Mouse (Mus musculus) embryonic fibroblast, embryonic 13.5 days (primary cell): Measurements from ENCODE around the gene Ring1. TPM values are rescaled to one million over a fixed set of nuclear protein-coding genes. Genes with fewer than 3 reads are reported as not detected.

Source experiments
- H3K27ac ChIP-seq: 2 replicates; pipeline ENCODE4 v1.5.1; 2012; ENCODE audit warnings: low read length, control low read depth, inconsistent platforms; ENCODE audit not compliant: insufficient read depth
- H3K4me1 ChIP-seq: 2 replicates; pipeline ENCODE4 v1.6.1; 2011; ENCODE audit warnings: low read length; ENCODE audit not compliant: control insufficient read depth, insufficient read depth
- H3K4me3 ChIP-seq: 2 replicates; pipeline ENCODE4 v1.5.1; 2011; ENCODE audit warnings: mild to moderate bottlenecking, control low read depth, low read length; ENCODE audit not compliant: insufficient read depth
- CTCF ChIP-seq: IDR thresholded peaks from 2 replicates; pipeline ENCODE4 v1.5.1; 2011; ENCODE audit warnings: mild to moderate bottlenecking, control low read depth, low read length, moderate library complexity, borderline replicate concordance; ENCODE audit not compliant: insufficient read depth
- POLR2A ChIP-seq: IDR thresholded peaks from 2 replicates; pipeline ENCODE4 v1.6.1; 2011; ENCODE audit warnings: low read depth, mild to moderate bottlenecking, control low read depth, low read length, moderate library complexity
- polyA plus RNA-seq: library from polyadenylated mRNA; stranded (reverse); fragments of >200 nt; gene quantifications from 2 replicates; pipeline ENCODE4 v1.2.4, GENCODE M21; 2011; ENCODE audit warnings: low read depth; ENCODE audit not compliant: missing spikeins, insufficient read length

Ring1 gene
- polyA plus RNA-seq, 1 experiment: 13.8 TPM

- TF ChIP-seq POLR2A: no peak
- TF ChIP-seq CTCF: no peak
- H3K4me3 ChIP-seq: no peak overlapping the region
- no peaks in the 10 kb centered on the region for H3K4me1 ChIP-seq
These were observed 50.9 kb downstream of the Ring1 start for GRCm38 (mm10) chr17:33973572-33973971.

GRCm38 (mm10) chr17:33972691-33973090 is 51.8 kb downstream of the Ring1 start:
- H3K27ac ChIP-seq: no peak overlapping the region
- H3K4me3 ChIP-seq: no peak overlapping the region
- H3K4me1 ChIP-seq: no peaks in the 10 kb centered on the region
- no peak for TF ChIP-seq POLR2A
- no peak for TF ChIP-seq CTCF

More at GRCm38 (mm10) chr17:33973572-33973971, 50.9 kb downstream of the Ring1 start:
- no peak overlapping the region for H3K27ac ChIP-seq

Other genes with a start within 250 kb of the Ring1 start
- gene Angptl4, start 242.8 kb downstream of the Ring1 start, polyA plus RNA-seq: 9.1 and 11.7 TPM in 2 replicates
- gene Kank3, start 214.2 kb downstream of the Ring1 start, polyA plus RNA-seq: 5.6 and 6.1 TPM in 2 replicates
- 2,068 and 2,223 TPM in 2 replicates for gene Rps28, start 200.1 kb downstream of the Ring1 start, polyA plus RNA-seq
- gene Ndufa7, start 200.1 kb downstream of the Ring1 start, polyA plus RNA-seq: 212 and 232 TPM in 2 replicates
- gene Cd320, start 181.6 kb downstream of the Ring1 start, polyA plus RNA-seq: 15.8 and 20.3 TPM in 2 replicates
- not detected in 2 replicates for gene Gm7029, start 150.8 kb downstream of the Ring1 start, polyA plus RNA-seq
- 41.9 and 63.1 TPM in 2 replicates for gene Kifc1, start 134.0 kb downstream of the Ring1 start, polyA plus RNA-seq
- gene Platr17, start 119.5 kb downstream of the Ring1 start, polyA plus RNA-seq: not detected in 2 replicates
- 23.3 and 26.6 TPM in 2 replicates for gene Daxx, start 115.3 kb downstream of the Ring1 start, polyA plus RNA-seq
- 61.4 and 91.2 TPM in 2 replicates for gene Tapbp, start 108.8 kb downstream of the Ring1 start, polyA plus RNA-seq
- 20.3 and 22.2 TPM in 2 replicates for gene Zbtb22, start 108.8 kb downstream of the Ring1 start, polyA plus RNA-seq
- 36.1 and 45.1 TPM in 2 replicates for gene Rgl2, start 95.1 kb downstream of the Ring1 start, polyA plus RNA-seq
- gene Pfdn6, start 84.3 kb downstream of the Ring1 start, polyA plus RNA-seq: 80.7 and 87.8 TPM in 2 replicates
- 20.3 and 20.5 TPM in 2 replicates for gene Wdr46, start 84.0 kb downstream of the Ring1 start, polyA plus RNA-seq
- gene B3galt4, start 73.2 kb downstream of the Ring1 start, polyA plus RNA-seq: 2.3 and 3.6 TPM in 2 replicates
- gene Vps52, start 68.9 kb downstream of the Ring1 start, polyA plus RNA-seq: 34.0 and 35.7 TPM in 2 replicates
- gene Rps18, start 68.7 kb downstream of the Ring1 start, polyA plus RNA-seq: 1,572 and 1,668 TPM in 2 replicates
- 131 and 166 TPM in 2 replicates for gene H2-K1, start 24.3 kb downstream of the Ring1 start, polyA plus RNA-seq
- gene H2-Ke6, start 3.4 kb upstream of the Ring1 start, polyA plus RNA-seq: 16.7 and 16.9 TPM in 2 replicates
- 181 and 191 TPM in 2 replicates for gene Slc39a7, start 7.0 kb upstream of the Ring1 start, polyA plus RNA-seq
- 24.8 and 26.1 TPM in 2 replicates for gene Rxrb, start 7.1 kb upstream of the Ring1 start, polyA plus RNA-seq
- 0.37 and 0.45 TPM in 2 replicates for gene Col11a2, start 14.8 kb upstream of the Ring1 start, polyA plus RNA-seq
- not detected in 2 replicates for gene H2-Oa, start 67.7 kb upstream of the Ring1 start, polyA plus RNA-seq
- 8.2 and 10.0 TPM in 2 replicates for gene H2-DMa, start 94.9 kb upstream of the Ring1 start, polyA plus RNA-seq
- gene Brd2, start 98.0 kb upstream of the Ring1 start, polyA plus RNA-seq: 205 and 233 TPM in 2 replicates
- not detected in 2 replicates for gene H2-DMb2, start 118.6 kb upstream of the Ring1 start, polyA plus RNA-seq
- 2.2 and 2.4 TPM in 2 replicates for gene H2-DMb1, start 128.4 kb upstream of the Ring1 start, polyA plus RNA-seq
- 17.8 TPM in 2 replicates for gene Tap1, start 162.9 kb upstream of the Ring1 start, polyA plus RNA-seq
- 2.7 and 11.9 TPM in 2 replicates for gene Psmb9, start 163.1 kb upstream of the Ring1 start, polyA plus RNA-seq
- 16.1 and 18.8 TPM in 2 replicates for gene Psmb8, start 173.0 kb upstream of the Ring1 start, polyA plus RNA-seq
- 25.6 and 25.7 TPM in 2 replicates for gene Tap2, start 178.8 kb upstream of the Ring1 start, polyA plus RNA-seq
- not detected in 2 replicates for gene H2-Ob, start 214.2 kb upstream of the Ring1 start, polyA plus RNA-seq
- not detected in 2 replicates for gene H2-Ab1, start 233.0 kb upstream of the Ring1 start, polyA plus RNA-seq